Mouse (Mus musculus) cerebellum, adult 2 months (tissue): Measurements from ENCODE around the gene Psme1.

Experiments used
- CTCF ChIP-seq: fragments of 200-500 bp; IDR thresholded peaks from 2 replicates; pipeline ENCODE4 v1.5.1; 2011; ENCODE audit warnings: low read depth, mild to moderate bottlenecking, control low read depth, low read length, moderate library complexity, borderline replicate concordance; ENCODE audit not compliant: insufficient read depth
- POLR2A ChIP-seq: fragments of 200-500 bp; IDR thresholded peaks from 2 replicates; pipeline ENCODE4 v1.6.1; 2011; ENCODE audit warnings: low read length, control low read depth, borderline replicate concordance; ENCODE audit not compliant: insufficient read depth

DNA sequence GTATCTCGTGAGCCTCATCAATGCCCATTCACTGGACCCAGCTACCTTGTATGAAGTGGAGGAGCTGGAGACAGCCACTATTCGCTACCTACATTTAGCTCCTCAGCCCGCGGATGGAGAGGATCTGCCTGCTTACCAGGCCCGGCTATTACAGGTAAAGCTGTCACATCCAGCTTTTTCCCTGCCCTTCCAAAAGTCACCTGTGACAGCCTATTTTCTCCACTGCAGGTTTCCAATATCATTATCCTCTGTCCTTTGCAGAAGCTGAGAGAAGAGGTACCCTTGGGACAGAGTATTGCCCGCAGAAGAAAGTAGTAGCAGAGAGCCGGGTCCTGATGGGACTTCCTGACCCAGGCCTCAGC lies 25.3 kb downstream of the Psme1 start, which contains the start of gene Irf9:
- TF ChIP-seq CTCF (no peak), POLR2A (no peak)
